1 mouse cellular context compared by ENCODE assay signal in genomic region chr11:3921281-3921850, GRCm38 (mm10).
TF ChIP-seq lines count a peak whose summit lies in the region.

No protein-coding gene starts in this region.

TF ChIP-seq in CH12.LX, 34 proteins besides CTCF, POLR2A, EP300 and RAD21:
- peak; percentile 46 for TF ChIP-seq SMC3 (IDR thresholded peaks at IDR 0.05; ENCODE audit: low read depth, low read length)
- TF ChIP-seq GABPA (IDR thresholded peaks at IDR 0.05; ENCODE audit: insufficient replicate concordance, low read depth, low read length) = no peak
- TF ChIP-seq TBP (conservative IDR thresholded peaks at IDR 0.05; ENCODE audit: low read depth, low read length) = no peak
- no peak for TF ChIP-seq MYC (IDR thresholded peaks at IDR 0.05; ENCODE audit: low read depth, low read length)
- TF ChIP-seq CHD1 (IDR thresholded peaks at IDR 0.05; ENCODE audit: low read depth, low read length) = no peak
- TF ChIP-seq ZMIZ1 (IDR thresholded peaks at IDR 0.05; ENCODE audit: low read depth, low read length) = no peak
